Mouse (Mus musculus): ENCODE measurements around the gene Dnajb3. TPM values are rescaled to one million over a fixed set of nuclear protein-coding genes. Genes with fewer than 3 reads are reported as not detected.

Gene Dnajb3
- polyA plus RNA-seq, 1 experiment = not detected

- no peak overlapping the region for H3K4me3 ChIP-seq (ENCODE audit: insufficient read depth, low read depth, low read length)
- WGBS = 76% methylated on average over 2 of the region's 2 CpGs
- H3K4me1 ChIP-seq (ENCODE audit: control insufficient read depth, insufficient read depth, low read length) = no peaks in the 10 kb centered on the region
- TF ChIP-seq CTCF (IDR thresholded peaks at IDR 0.05; ENCODE audit: insufficient read depth, low read depth, low read length) = no peak
- no peak for TF ChIP-seq POLR2A (IDR thresholded peaks at IDR 0.05; ENCODE audit: insufficient read depth, low read depth, low read length)
- H3K27ac ChIP-seq (ENCODE audit: insufficient read depth, low read depth, low read length) = no peak overlapping the region
Measured at GRCm38 (mm10) chr1:88213766-88214461, 8.3 kb upstream of the Dnajb3 start.

- H3K4me3 ChIP-seq (ENCODE audit: insufficient read depth, low read depth, low read length) = no peak overlapping the region
- no peak overlapping the region for H3K27ac ChIP-seq (ENCODE audit: insufficient read depth, low read depth, low read length)
- no peaks in the 10 kb centered on the region for H3K4me1 ChIP-seq (ENCODE audit: control insufficient read depth, insufficient read depth, low read length)
- 77% methylated on average over 1 of the region's 1 CpGs for WGBS
- no peak for TF ChIP-seq CTCF (IDR thresholded peaks at IDR 0.05; ENCODE audit: insufficient read depth, low read depth, low read length)
- no peak for TF ChIP-seq POLR2A (IDR thresholded peaks at IDR 0.05; ENCODE audit: insufficient read depth, low read depth, low read length)
Measured at GRCm38 (mm10) chr1:88213061-88213460, 7.5 kb upstream of the Dnajb3 start.

GRCm38 (mm10) chr1:88212341-88213045 lies 6.9 kb upstream of the Dnajb3 start:
- TF ChIP-seq CTCF (IDR thresholded peaks at IDR 0.05; ENCODE audit: insufficient read depth, low read depth, low read length) (no peak), POLR2A (IDR thresholded peaks at IDR 0.05; ENCODE audit: insufficient read depth, low read depth, low read length) (no peak)
- 63% methylated on average over 8 of the region's 8 CpGs for WGBS

GRCm38 (mm10) chr1:88211812-88212211 lies 6.2 kb upstream of the Dnajb3 start, which contains the start of gene Ugt1a1:
TSS of gene Ugt1a1 (plus strand) at chr1:88211959.
- TF ChIP-seq POLR2A (IDR thresholded peaks at IDR 0.05; ENCODE audit: insufficient read depth, low read depth, low read length) = no peak
- TF ChIP-seq CTCF (IDR thresholded peaks at IDR 0.05; ENCODE audit: insufficient read depth, low read depth, low read length) = no peak
- Histone ChIP-seq H3K4me3 (ENCODE audit: insufficient read depth, low read depth, low read length) (no peak within 1 kb of the TSS), H3K4me1 (ENCODE audit: control insufficient read depth, insufficient read depth, low read length) (no peaks in the 10 kb centered on the region), H3K27ac (ENCODE audit: insufficient read depth, low read depth, low read length) (no peak within 1 kb of the TSS)
- 67% methylated on average over 8 of the region's 8 CpGs for WGBS

More at GRCm38 (mm10) chr1:88212341-88213045, 6.9 kb upstream of the Dnajb3 start:
- Histone ChIP-seq H3K4me3 (ENCODE audit: insufficient read depth, low read depth, low read length) (no peak overlapping the region), H3K27ac (ENCODE audit: insufficient read depth, low read depth, low read length) (no peak overlapping the region), H3K4me1 (ENCODE audit: control insufficient read depth, insufficient read depth, low read length) (no peaks in the 10 kb centered on the region)

- Histone ChIP-seq H3K4me1 (ENCODE audit: control insufficient read depth, insufficient read depth, low read length) (peaks cover 11% of the 10 kb centered on the region), H3K4me3 (ENCODE audit: insufficient read depth, low read depth, low read length) (no peak overlapping the region), H3K27ac (ENCODE audit: insufficient read depth, low read depth, low read length) (no peak overlapping the region)
- WGBS = 92% methylated on average over 2 of the region's 2 CpGs
- TF ChIP-seq POLR2A (IDR thresholded peaks at IDR 0.05; ENCODE audit: insufficient read depth, low read depth, low read length) (no peak), CTCF (IDR thresholded peaks at IDR 0.05; ENCODE audit: insufficient read depth, low read depth, low read length) (no peak)
Measured at GRCm38 (mm10) chr1:88206843-88207479, 1.4 kb upstream of the Dnajb3 start.

- no peak within 1 kb of the TSS for H3K4me3 ChIP-seq (ENCODE audit: insufficient read depth, low read depth, low read length)
- peaks cover 5% of the 10 kb centered on the region for H3K4me1 ChIP-seq (ENCODE audit: control insufficient read depth, insufficient read depth, low read length)
- H3K27ac ChIP-seq (ENCODE audit: insufficient read depth, low read depth, low read length) = no peak within 1 kb of the TSS
- TF ChIP-seq POLR2A (IDR thresholded peaks at IDR 0.05; ENCODE audit: insufficient read depth, low read depth, low read length) (no peak), CTCF (IDR thresholded peaks at IDR 0.05; ENCODE audit: insufficient read depth, low read depth, low read length) (no peak)
- 86% methylated on average over 7 of the region's 7 CpGs for WGBS
Measured at GRCm38 (mm10) chr1:88200456-88200855, 5.1 kb downstream of the Dnajb3 start, which contains the start of gene Ugt1a2. TSS of gene Ugt1a2 (plus strand) at chr1:88200601.

GRCm38 (mm10) chr1:88199996-88200395 lies 5.6 kb downstream of the Dnajb3 start:
- Histone ChIP-seq H3K27ac (ENCODE audit: insufficient read depth, low read depth, low read length) (no peak overlapping the region), H3K4me1 (ENCODE audit: control insufficient read depth, insufficient read depth, low read length) (peaks cover under 1% of the 10 kb centered on the region; the same call in 1 of the 2 replicates), H3K4me3 (ENCODE audit: insufficient read depth, low read depth, low read length) (no peak overlapping the region)
- 81% methylated on average over 2 of the region's 2 CpGs for WGBS
- TF ChIP-seq CTCF (IDR thresholded peaks at IDR 0.05; ENCODE audit: insufficient read depth, low read depth, low read length) (no peak), POLR2A (IDR thresholded peaks at IDR 0.05; ENCODE audit: insufficient read depth, low read depth, low read length) (no peak)

- Histone ChIP-seq H3K4me3 (ENCODE audit: insufficient read depth, low read depth, low read length) (no peak overlapping the region), H3K4me1 (ENCODE audit: control insufficient read depth, insufficient read depth, low read length) (no peaks in the 10 kb centered on the region), H3K27ac (ENCODE audit: insufficient read depth, low read depth, low read length) (no peak overlapping the region)
- TF ChIP-seq CTCF (IDR thresholded peaks at IDR 0.05; ENCODE audit: insufficient read depth, low read depth, low read length) (no peak), POLR2A (IDR thresholded peaks at IDR 0.05; ENCODE audit: insufficient read depth, low read depth, low read length) (no peak)
- WGBS = 84% methylated on average over 3 of the region's 3 CpGs
Measured at GRCm38 (mm10) chr1:88197443-88197842, 8.1 kb downstream of the Dnajb3 start.

- no peak for TF ChIP-seq CTCF (IDR thresholded peaks at IDR 0.05; ENCODE audit: insufficient read depth, low read depth, low read length)
- no peak for TF ChIP-seq POLR2A (IDR thresholded peaks at IDR 0.05; ENCODE audit: insufficient read depth, low read depth, low read length)
- Histone ChIP-seq H3K27ac (ENCODE audit: insufficient read depth, low read depth, low read length) (no peak overlapping the region), H3K4me3 (ENCODE audit: insufficient read depth, low read depth, low read length) (no peak overlapping the region), H3K4me1 (ENCODE audit: control insufficient read depth, insufficient read depth, low read length) (no peaks in the 10 kb centered on the region)
- WGBS = 90% methylated on average over 1 of the region's 1 CpGs
Measured at GRCm38 (mm10) chr1:88195687-88196086, 9.9 kb downstream of the Dnajb3 start.
